Mouse (Mus musculus): ENCODE measurements around the gene Gh. TPM values are rescaled to one million over a fixed set of nuclear protein-coding genes. Genes with fewer than 3 reads are reported as not detected.

Gh gene
- polyA plus RNA-seq, 1 experiment from 2014 or later, result not detected

- Histone ChIP-seq H3K27ac (replicated peaks; ENCODE audit: low read depth, low read length) (no peak overlapping the region), H3K27me3 (ENCODE audit: control insufficient read depth, insufficient read depth, low read length) (no peaks in the 10 kb centered on the region), H3K4me3 (ENCODE audit: low read depth, low read length) (no peak overlapping the region), H3K4me2 (ENCODE audit: low read depth, severe bottlenecking) (no peak overlapping the region), H3K9ac (ENCODE audit: low read length) (no peak overlapping the region), H3K36me3 (ENCODE audit: control insufficient read depth, insufficient read depth, low read length) (no peaks in the 10 kb centered on the region), H3K4me1 (ENCODE audit: control insufficient read depth, insufficient read depth, low read length) (peaks cover 30% of the 10 kb centered on the region), H3K9me3 (ENCODE audit: control insufficient read depth, low read length) (no peaks in the 10 kb centered on the region)
- ATAC-seq (ENCODE audit: insufficient number of reproducible peaks, low FRiP score, low TSS enrichment, low read depth) (no peak), DNase-seq (ENCODE audit: low spot score) (no peak)
- WGBS, result 71% methylated on average over 21 of the region's 21 CpGs
Observed at GRCm38 (mm10) chr11:106318406-106319366, 17.0 kb upstream of the Gh start.

- Histone ChIP-seq H3K4me1 (ENCODE audit: control insufficient read depth, insufficient read depth, low read length) (peaks cover 39% of the 10 kb centered on the region), H3K27ac (replicated peaks; ENCODE audit: low read depth, low read length) (no peak overlapping the region), H3K27me3 (ENCODE audit: control insufficient read depth, insufficient read depth, low read length) (no peaks in the 10 kb centered on the region), H3K36me3 (ENCODE audit: control insufficient read depth, insufficient read depth, low read length) (no peaks in the 10 kb centered on the region), H3K9me3 (ENCODE audit: control insufficient read depth, low read length) (no peaks in the 10 kb centered on the region), H3K9ac (ENCODE audit: low read length) (no peak overlapping the region), H3K4me3 (ENCODE audit: low read depth, low read length) (no peak overlapping the region), H3K4me2 (ENCODE audit: low read depth, severe bottlenecking) (no peak overlapping the region)
- 74% methylated on average over 7 of the region's 7 CpGs for WGBS
- DNase-seq (ENCODE audit: low spot score) (no peak), ATAC-seq (ENCODE audit: insufficient number of reproducible peaks, low FRiP score, low TSS enrichment, low read depth) (no peak)
Observed at GRCm38 (mm10) chr11:106317801-106318200, 16.1 kb upstream of the Gh start.

GRCm38 (mm10) chr11:106316416-106316815, 14.8 kb upstream of the Gh start:
- Histone ChIP-seq H3K27ac (replicated peaks; ENCODE audit: low read depth, low read length) (peak overlapping the region; percentile 14; the same call in 1 of the 2 replicates), H3K9ac (ENCODE audit: low read length) (no peak overlapping the region), H3K4me3 (ENCODE audit: low read depth, low read length) (no peak overlapping the region), H3K27me3 (ENCODE audit: control insufficient read depth, insufficient read depth, low read length) (no peaks in the 10 kb centered on the region), H3K9me3 (ENCODE audit: control insufficient read depth, low read length) (no peaks in the 10 kb centered on the region), H3K4me2 (ENCODE audit: low read depth, severe bottlenecking) (peak overlapping the region; percentile 7; the same call in 1 of the 2 replicates), H3K36me3 (ENCODE audit: control insufficient read depth, insufficient read depth, low read length) (no peaks in the 10 kb centered on the region), H3K4me1 (ENCODE audit: control insufficient read depth, insufficient read depth, low read length) (peaks cover 40% of the 10 kb centered on the region)
- no peak for DNase-seq (ENCODE audit: low spot score)
- no peak for ATAC-seq (ENCODE audit: insufficient number of reproducible peaks, low FRiP score, low TSS enrichment, low read depth)
- WGBS, result 20% methylated on average over 1 of the region's 1 CpGs

- no peaks in the 10 kb centered on the region for H3K27me3 ChIP-seq (ENCODE audit: control insufficient read depth, insufficient read depth, low read length)
- H3K27ac ChIP-seq (replicated peaks; ENCODE audit: low read depth, low read length), result peak within 1 kb of the TSS; percentile 26; the same call in 1 of the 2 replicates
- DNase-seq (ENCODE audit: low spot score) (no peak), ATAC-seq (ENCODE audit: insufficient number of reproducible peaks, low FRiP score, low TSS enrichment, low read depth) (no peak)
- WGBS, result 20% methylated on average over 9 of the region's 9 CpGs
- no peak within 1 kb of the TSS; the same call in 1 of the 2 replicates for H3K4me2 ChIP-seq (ENCODE audit: low read depth, severe bottlenecking)
- H3K9ac ChIP-seq (ENCODE audit: low read length), result no peak within 1 kb of the TSS
- peaks cover 40% of the 10 kb centered on the region for H3K4me1 ChIP-seq (ENCODE audit: control insufficient read depth, insufficient read depth, low read length)
- H3K4me3 ChIP-seq (ENCODE audit: low read depth, low read length), result no peak within 1 kb of the TSS
- H3K36me3 ChIP-seq (ENCODE audit: control insufficient read depth, insufficient read depth, low read length), result no peaks in the 10 kb centered on the region
- H3K9me3 ChIP-seq (ENCODE audit: control insufficient read depth, low read length), result no peaks in the 10 kb centered on the region
Observed at GRCm38 (mm10) chr11:106314333-106314812, 12.7 kb upstream of the Gh start, which contains the start of gene Cd79b. Cd79b (minus strand) TSS chr11:106314762.

- no peak overlapping the region for H3K4me3 ChIP-seq (ENCODE audit: low read depth, low read length)
- no peaks in the 10 kb centered on the region for H3K9me3 ChIP-seq (ENCODE audit: control insufficient read depth, low read length)
- H3K4me2 ChIP-seq (ENCODE audit: low read depth, severe bottlenecking), result no peak overlapping the region; the same call in 1 of the 2 replicates
- H3K4me1 ChIP-seq (ENCODE audit: control insufficient read depth, insufficient read depth, low read length), result peaks cover 40% of the 10 kb centered on the region
- H3K9ac ChIP-seq (ENCODE audit: low read length), result no peak overlapping the region
- H3K27ac ChIP-seq (replicated peaks; ENCODE audit: low read depth, low read length), result 0 out of 2 replicates have a peak overlapping the region, but pooled peaks have one; percentile 26
- no peak for ATAC-seq (ENCODE audit: insufficient number of reproducible peaks, low FRiP score, low TSS enrichment, low read depth)
- 36% methylated on average over 5 of the region's 5 CpGs for WGBS
- no peaks in the 10 kb centered on the region for H3K36me3 ChIP-seq (ENCODE audit: control insufficient read depth, insufficient read depth, low read length)
- no peak for DNase-seq (ENCODE audit: low spot score)
- no peaks in the 10 kb centered on the region for H3K27me3 ChIP-seq (ENCODE audit: control insufficient read depth, insufficient read depth, low read length)
Observed at GRCm38 (mm10) chr11:106313533-106313932, 11.9 kb upstream of the Gh start.

- WGBS, result 70% methylated on average over 5 of the region's 5 CpGs
- DNase-seq (ENCODE audit: low spot score) (no peak), ATAC-seq (ENCODE audit: insufficient number of reproducible peaks, low FRiP score, low TSS enrichment, low read depth) (no peak)
- Histone ChIP-seq H3K27ac (replicated peaks; ENCODE audit: low read depth, low read length) (no peak overlapping the region), H3K9ac (ENCODE audit: low read length) (no peak overlapping the region), H3K4me3 (ENCODE audit: low read depth, low read length) (no peak overlapping the region), H3K4me1 (ENCODE audit: control insufficient read depth, insufficient read depth, low read length) (peaks cover 19% of the 10 kb centered on the region), H3K27me3 (ENCODE audit: control insufficient read depth, insufficient read depth, low read length) (no peaks in the 10 kb centered on the region), H3K36me3 (ENCODE audit: control insufficient read depth, insufficient read depth, low read length) (no peaks in the 10 kb centered on the region), H3K4me2 (ENCODE audit: low read depth, severe bottlenecking) (no peak overlapping the region), H3K9me3 (ENCODE audit: control insufficient read depth, low read length) (no peaks in the 10 kb centered on the region)
Observed at GRCm38 (mm10) chr11:106310123-106310522, 8.5 kb upstream of the Gh start.

- Histone ChIP-seq H3K4me3 (ENCODE audit: low read depth, low read length) (no peak overlapping the region), H3K4me1 (ENCODE audit: control insufficient read depth, insufficient read depth, low read length) (peaks cover 5% of the 10 kb centered on the region), H3K9me3 (ENCODE audit: control insufficient read depth, low read length) (no peaks in the 10 kb centered on the region), H3K27me3 (ENCODE audit: control insufficient read depth, insufficient read depth, low read length) (no peaks in the 10 kb centered on the region), H3K27ac (replicated peaks; ENCODE audit: low read depth, low read length) (no peak overlapping the region), H3K9ac (ENCODE audit: low read length) (no peak overlapping the region), H3K36me3 (ENCODE audit: control insufficient read depth, insufficient read depth, low read length) (no peaks in the 10 kb centered on the region), H3K4me2 (ENCODE audit: low read depth, severe bottlenecking) (no peak overlapping the region)
- whole genome bisulfite sequencing, result 90% methylated on average over 11 of the region's 11 CpGs
- DNase-seq (ENCODE audit: low spot score) (no peak), ATAC-seq (ENCODE audit: insufficient number of reproducible peaks, low FRiP score, low TSS enrichment, low read depth) (no peak)
Observed at GRCm38 (mm10) chr11:106308162-106308561, 6.5 kb upstream of the Gh start.

- Histone ChIP-seq H3K36me3 (ENCODE audit: control insufficient read depth, insufficient read depth, low read length) (no peaks in the 10 kb centered on the region), H3K4me3 (ENCODE audit: low read depth, low read length) (no peak overlapping the region), H3K27me3 (ENCODE audit: control insufficient read depth, insufficient read depth, low read length) (no peaks in the 10 kb centered on the region), H3K9ac (ENCODE audit: low read length) (no peak overlapping the region), H3K4me2 (ENCODE audit: low read depth, severe bottlenecking) (no peak overlapping the region), H3K27ac (replicated peaks; ENCODE audit: low read depth, low read length) (no peak overlapping the region; the same call in 1 of the 2 replicates), H3K9me3 (ENCODE audit: control insufficient read depth, low read length) (no peaks in the 10 kb centered on the region), H3K4me1 (ENCODE audit: control insufficient read depth, insufficient read depth, low read length) (no peaks in the 10 kb centered on the region)
- ATAC-seq (ENCODE audit: insufficient number of reproducible peaks, low FRiP score, low TSS enrichment, low read depth) (no peak), DNase-seq (ENCODE audit: low spot score) (no peak)
- WGBS, result 79% methylated on average over 5 of the region's 5 CpGs
Observed at GRCm38 (mm10) chr11:106307432-106307831, 5.8 kb upstream of the Gh start.

Measured in limb, embryonic 11.5 days (tissue).